Mouse (Mus musculus) stomach, embryonic 15.5 days (tissue): ENCODE measurements around the gene Zbtb16. TPM values are rescaled to one million over a fixed set of nuclear protein-coding genes. Genes with fewer than 3 reads are reported as not detected.
A peak's percentile ranks its signal among the peaks of the same experiment; 100 is the strongest.

ENCODE experiments used
- ATAC-seq: fragments of 200-750 bp; cut with Nextera tagmentation; 2 replicates; pipeline ENCODE4 v1.8.0; 2017; ENCODE audit warnings: low read depth, moderate number of reproducible peaks, moderate TSS enrichment; ENCODE audit not compliant: insufficient read depth, low FRiP score
- H3K27ac ChIP-seq: fragments of 300-500 bp; sonication (generic); 2 replicates; pipeline ENCODE4 v1.5.1; 2015; ENCODE audit warnings: mild to moderate bottlenecking, inconsistent platforms
- H3K27me3 ChIP-seq: fragments of 300-500 bp; sonication (generic); replicated peaks from 2 replicates; pipeline ENCODE4 v1.6.1; 2015; ENCODE audit warnings: inconsistent platforms
- H3K36me3 ChIP-seq: fragments of 300-500 bp; sonication (generic); 2 replicates; pipeline ENCODE4 v1.6.1; 2015; ENCODE audit warnings: inconsistent platforms
- H3K4me1 ChIP-seq: fragments of 300-500 bp; sonication (generic); 2 replicates; pipeline ENCODE4 v1.6.1; 2015; ENCODE audit warnings: inconsistent platforms
- H3K4me2 ChIP-seq: fragments of 300-500 bp; sonication (generic); 2 replicates; pipeline ENCODE4 v1.6.1; 2015; ENCODE audit warnings: mild to moderate bottlenecking, inconsistent platforms
- H3K4me3 ChIP-seq: fragments of 300-500 bp; sonication (generic); replicated peaks from 2 replicates; pipeline ENCODE4 v1.5.1; 2015; ENCODE audit warnings: inconsistent platforms
- H3K9ac ChIP-seq: fragments of 300-500 bp; sonication (generic); 2 replicates; pipeline ENCODE4 v1.6.1; 2015; ENCODE audit warnings: inconsistent platforms
- H3K9me3 ChIP-seq: fragments of 300-500 bp; sonication (generic); 2 replicates; pipeline ENCODE4 v1.6.1; 2016; ENCODE audit warnings: inconsistent platforms
- WGBS: fragments of 180-500 bp; shearing (Covaris S2); methylation state at CpG from one replicate; pipeline ENCODE4 v1.1.7; 2015; 5-methylcytosine and 5-hydroxymethylcytosine counted together
- polyA plus RNA-seq: library from polyadenylated mRNA; unstranded; fragments of >200 nt; fragmentation: Nextera tagmentation; extraction: Ambion mirVana; gene quantifications from 2 replicates; pipeline ENCODE4 v1.2.1, GENCODE M21; 2015

The Zbtb16 gene
- 3.9 and 4.5 TPM in 2 replicates for polyA plus RNA-seq

GRCm38 (mm10) chr9:48835631-48836565, at the start of gene Zbtb16:
Gene Zbtb16, minus strand, starts transcription at chr9:48836222.
- peak; percentile 83 for ATAC-seq
- peaks cover 67% of the 10 kb centered on the region for H3K27me3 ChIP-seq
- no peaks in the 10 kb centered on the region for H3K9me3 ChIP-seq
- no peaks in the 10 kb centered on the region for H3K36me3 ChIP-seq
- 0% methylated on average over 64 of the region's 78 CpGs for WGBS
- peak within 1 kb of the TSS; percentile 50 for H3K9ac ChIP-seq
- H3K4me3 ChIP-seq, result peak within 1 kb of the TSS; percentile 65
- H3K4me2 ChIP-seq, result peak within 1 kb of the TSS; percentile 98
- H3K27ac ChIP-seq, result peak within 1 kb of the TSS; percentile 51
- H3K4me1 ChIP-seq, result peaks cover 26% of the 10 kb centered on the region

DNA sequence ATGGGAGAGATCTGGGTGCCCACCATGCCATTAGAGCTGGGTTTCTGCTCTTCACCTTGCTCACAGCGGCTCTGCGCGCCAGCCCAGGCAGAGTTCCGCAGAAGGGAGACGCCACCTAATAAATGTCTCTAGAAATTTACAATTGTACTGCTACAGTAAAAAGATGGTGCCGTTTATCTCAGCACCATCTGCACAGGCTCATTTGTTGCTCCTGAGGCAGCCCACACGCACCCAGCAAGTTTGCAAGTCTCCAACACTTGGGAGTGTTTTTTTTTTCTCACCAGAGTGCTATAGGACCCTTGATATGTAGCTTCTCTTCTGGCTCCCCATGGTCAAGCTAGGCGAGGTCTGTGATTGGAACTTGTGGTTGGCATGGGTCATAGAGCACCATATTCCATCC, 36.9 kb upstream of the Zbtb16 start:
- no peaks in the 10 kb centered on the region for H3K27me3 ChIP-seq
- no peaks in the 10 kb centered on the region for H3K4me1 ChIP-seq
- ATAC-seq, result no peak
- no peaks in the 10 kb centered on the region for H3K9me3 ChIP-seq
- no peak overlapping the region for H3K4me3 ChIP-seq
- no peak overlapping the region for H3K27ac ChIP-seq
- no peak overlapping the region for H3K4me2 ChIP-seq
- WGBS, result 74% methylated on average over 8 of the region's 8 CpGs
- no peaks in the 10 kb centered on the region for H3K36me3 ChIP-seq
- H3K9ac ChIP-seq, result no peak overlapping the region

- no peak for ATAC-seq
- Histone ChIP-seq H3K4me1 (0 out of 2 replicates have a peak, but pooled peaks cover 2% of the 10 kb centered on the region), H3K4me2 (no peak overlapping the region), H3K4me3 (no peak overlapping the region), H3K36me3 (no peaks in the 10 kb centered on the region), H3K9ac (no peak overlapping the region), H3K9me3 (no peaks in the 10 kb centered on the region), H3K27me3 (no peaks in the 10 kb centered on the region), H3K27ac (no peak overlapping the region)
- WGBS, result 66% methylated on average over 12 of the region's 12 CpGs
Observed at GRCm38 (mm10) chr9:48866523-48867121, 30.6 kb upstream of the Zbtb16 start.

GRCm38 (mm10) chr9:48865235-48865634, 29.2 kb upstream of the Zbtb16 start:
- H3K27ac ChIP-seq, result peak overlapping the region; percentile 59
- peak; percentile 47; the same call in 1 of the 2 replicates for ATAC-seq

DNA sequence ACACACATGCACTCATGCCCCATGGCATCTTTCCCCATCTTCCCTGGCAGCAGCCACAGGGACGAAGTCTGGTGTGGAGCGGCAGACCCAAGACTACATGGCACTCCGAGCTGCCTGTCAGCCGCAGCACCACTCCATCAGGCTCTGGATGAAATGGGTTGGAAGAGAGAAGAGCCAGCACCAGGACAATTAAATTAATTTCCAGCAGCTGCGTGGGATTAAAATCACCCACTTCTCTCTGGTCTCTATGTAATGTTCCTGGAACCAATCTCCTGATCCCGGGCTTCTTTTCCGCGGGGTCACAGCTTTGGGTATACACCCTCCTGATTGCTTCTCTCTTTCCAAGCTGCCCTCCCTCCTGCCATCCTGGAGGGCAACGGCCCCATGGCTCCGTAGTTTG, 25.5 kb upstream of the Zbtb16 start:
- no peak overlapping the region for H3K9ac ChIP-seq
- H3K27ac ChIP-seq, result no peak overlapping the region
- H3K4me3 ChIP-seq, result no peak overlapping the region
- no peaks in the 10 kb centered on the region for H3K36me3 ChIP-seq
- ATAC-seq, result no peak
- H3K4me2 ChIP-seq, result no peak overlapping the region
- H3K9me3 ChIP-seq, result no peaks in the 10 kb centered on the region
- 82% methylated on average over 10 of the region's 10 CpGs for WGBS
- H3K27me3 ChIP-seq, result no peaks in the 10 kb centered on the region
- H3K4me1 ChIP-seq, result no peaks in the 10 kb centered on the region

More at GRCm38 (mm10) chr9:48865235-48865634, 29.2 kb upstream of the Zbtb16 start:
- Histone ChIP-seq H3K36me3 (no peaks in the 10 kb centered on the region), H3K4me3 (no peak overlapping the region), H3K27me3 (no peaks in the 10 kb centered on the region), H3K4me1 (0 out of 2 replicates have a peak, but pooled peaks cover 2% of the 10 kb centered on the region), H3K9me3 (no peaks in the 10 kb centered on the region), H3K4me2 (no peak overlapping the region), H3K9ac (no peak overlapping the region)
- WGBS, result 38% methylated on average over 9 of the region's 9 CpGs

GRCm38 (mm10) chr9:48860526-48860845, 24.5 kb upstream of the Zbtb16 start:
- Histone ChIP-seq H3K4me1 (no peaks in the 10 kb centered on the region), H3K9me3 (no peaks in the 10 kb centered on the region), H3K4me3 (no peak overlapping the region), H3K27me3 (no peaks in the 10 kb centered on the region), H3K27ac (no peak overlapping the region), H3K36me3 (no peaks in the 10 kb centered on the region), H3K9ac (no peak overlapping the region), H3K4me2 (no peak overlapping the region)
- peak; percentile 66; the same call in 1 of the 2 replicates for ATAC-seq
- WGBS, result 3% methylated on average over 6 of the region's 6 CpGs

DNA sequence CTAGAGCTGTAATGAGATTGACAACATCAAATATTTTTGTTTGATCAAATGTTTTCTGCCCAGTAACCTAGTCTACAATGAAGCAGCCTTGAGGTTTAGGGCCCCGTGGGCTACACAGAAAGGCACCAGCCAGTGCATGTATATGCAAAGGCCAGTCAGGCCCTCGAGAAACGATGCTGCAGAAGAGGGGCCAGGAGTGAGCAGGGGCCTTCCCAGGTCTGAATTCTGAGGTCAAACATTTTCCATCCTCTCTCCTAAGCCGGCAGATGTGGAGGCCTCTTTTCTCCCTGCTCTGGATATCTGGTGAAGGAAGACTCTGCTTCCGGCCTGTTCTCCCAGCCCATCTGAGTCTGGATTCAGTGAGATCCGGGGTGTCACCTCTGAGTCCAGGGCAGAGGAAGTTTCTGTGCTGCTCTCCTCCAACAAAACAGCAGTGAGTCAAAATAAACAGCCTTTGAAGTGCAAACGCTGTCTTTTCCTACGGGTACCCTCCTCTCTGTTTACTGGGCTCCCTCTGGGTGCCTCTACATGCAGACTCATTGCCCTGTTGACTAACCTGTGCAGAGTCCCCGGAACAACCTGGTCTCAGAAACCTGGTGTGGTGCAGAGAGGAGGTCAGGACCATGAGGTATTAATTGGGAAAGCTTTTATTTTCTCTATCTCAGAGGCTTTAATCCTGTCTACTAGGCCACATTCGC, 24.0 kb upstream of the Zbtb16 start:
- Histone ChIP-seq H3K4me1 (no peaks in the 10 kb centered on the region), H3K9ac (no peak overlapping the region), H3K36me3 (no peaks in the 10 kb centered on the region), H3K27me3 (no peaks in the 10 kb centered on the region), H3K4me2 (no peak overlapping the region), H3K4me3 (no peak overlapping the region), H3K27ac (no peak overlapping the region), H3K9me3 (no peaks in the 10 kb centered on the region)
- WGBS, result 33% methylated on average over 10 of the region's 10 CpGs
- ATAC-seq, result no peak

DNA sequence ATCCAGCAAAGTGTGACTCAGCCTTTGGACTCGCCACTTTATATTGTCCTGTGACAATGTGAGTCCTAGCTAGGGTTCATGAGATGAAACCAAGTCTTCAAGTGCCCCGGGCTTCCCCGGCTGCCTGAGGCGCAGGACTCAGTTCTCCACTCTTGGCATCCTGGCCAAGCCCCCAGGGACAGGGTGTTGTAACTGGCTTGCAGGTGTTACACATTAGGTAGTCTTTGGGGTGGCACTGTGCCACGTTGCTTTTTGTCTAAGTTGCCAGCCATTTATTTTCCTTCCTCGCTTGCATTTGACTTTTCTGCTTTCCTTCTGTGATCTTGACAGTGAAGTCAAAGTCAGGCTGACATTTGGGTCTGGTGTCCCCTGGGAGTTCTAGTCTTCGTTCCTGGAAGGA, 21.9 kb upstream of the Zbtb16 start:
- Histone ChIP-seq H3K4me2 (no peak overlapping the region), H3K9me3 (no peaks in the 10 kb centered on the region), H3K27ac (no peak overlapping the region), H3K4me1 (no peaks in the 10 kb centered on the region), H3K9ac (no peak overlapping the region), H3K27me3 (no peaks in the 10 kb centered on the region), H3K4me3 (no peak overlapping the region), H3K36me3 (no peaks in the 10 kb centered on the region)
- ATAC-seq, result no peak
- 74% methylated on average over 7 of the region's 7 CpGs for WGBS

- H3K4me3 ChIP-seq, result no peak overlapping the region
Observed at GRCm38 (mm10) chr9:48856240-48856639, 20.2 kb upstream of the Zbtb16 start.

GRCm38 (mm10) chr9:48849531-48849930, 13.5 kb upstream of the Zbtb16 start:
- Histone ChIP-seq H3K36me3 (no peaks in the 10 kb centered on the region), H3K4me3 (no peak overlapping the region), H3K4me2 (no peak overlapping the region), H3K9me3 (no peaks in the 10 kb centered on the region), H3K27me3 (no peaks in the 10 kb centered on the region), H3K4me1 (no peaks in the 10 kb centered on the region), H3K27ac (no peak overlapping the region), H3K9ac (no peak overlapping the region)
- ATAC-seq, result no peak
- 88% methylated on average over 5 of the region's 5 CpGs for WGBS

More at GRCm38 (mm10) chr9:48856240-48856639, 20.2 kb upstream of the Zbtb16 start:
- Histone ChIP-seq H3K27me3 (no peaks in the 10 kb centered on the region), H3K27ac (no peak overlapping the region), H3K9me3 (no peaks in the 10 kb centered on the region), H3K9ac (no peak overlapping the region), H3K4me1 (no peaks in the 10 kb centered on the region), H3K4me2 (no peak overlapping the region), H3K36me3 (no peaks in the 10 kb centered on the region)
- 81% methylated on average over 4 of the region's 4 CpGs for WGBS
- no peak for ATAC-seq

DNA sequence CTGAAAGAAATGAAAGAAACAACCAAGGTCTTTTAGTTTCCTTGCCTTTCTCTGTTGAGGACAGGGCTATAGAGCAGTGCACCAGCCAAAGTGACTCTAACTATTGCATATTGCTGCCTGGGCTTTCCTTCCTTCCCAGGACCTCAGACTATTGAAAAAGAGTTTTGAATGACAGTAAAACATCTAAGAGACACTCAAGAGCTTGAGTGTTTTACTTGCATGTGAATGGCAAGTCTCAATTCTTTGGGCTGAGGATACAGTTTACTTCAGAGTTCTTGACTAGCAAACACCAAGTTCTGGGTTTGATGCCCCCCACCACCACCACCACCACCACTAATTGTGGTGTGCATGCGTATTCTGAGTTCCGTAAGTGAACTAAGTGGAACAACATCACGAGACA, 3.5 kb upstream of the Zbtb16 start:
- H3K4me2 ChIP-seq, result no peak overlapping the region
- H3K27me3 ChIP-seq, result peaks cover 32% of the 10 kb centered on the region
- H3K9ac ChIP-seq, result no peak overlapping the region
- H3K27ac ChIP-seq, result no peak overlapping the region
- 95% methylated on average over 3 of the region's 3 CpGs for WGBS
- no peaks in the 10 kb centered on the region for H3K9me3 ChIP-seq
- no peak overlapping the region for H3K4me3 ChIP-seq
- no peaks in the 10 kb centered on the region for H3K36me3 ChIP-seq
- H3K4me1 ChIP-seq, result peaks cover 22% of the 10 kb centered on the region
- no peak for ATAC-seq

GRCm38 (mm10) chr9:48838346-48838745, 2.3 kb upstream of the Zbtb16 start:
- H3K4me3 ChIP-seq, result no peak overlapping the region
- no peak for ATAC-seq
- H3K27ac ChIP-seq, result no peak overlapping the region
- H3K4me2 ChIP-seq, result no peak overlapping the region
- peaks cover 26% of the 10 kb centered on the region for H3K4me1 ChIP-seq
- 65% methylated on average over 4 of the region's 4 CpGs for WGBS
- no peak overlapping the region for H3K9ac ChIP-seq
- no peaks in the 10 kb centered on the region for H3K9me3 ChIP-seq
- no peaks in the 10 kb centered on the region for H3K36me3 ChIP-seq
- H3K27me3 ChIP-seq, result peaks cover 45% of the 10 kb centered on the region
